Mouse (Mus musculus) embryonic facial prominence, embryonic 13.5 days (tissue): Measurements from ENCODE around the gene Nms. TPM values are rescaled to one million over a fixed set of nuclear protein-coding genes. Genes with fewer than 3 reads are reported as not detected.

Experiments
- polyA plus RNA-seq: library from polyadenylated mRNA; unstranded; fragments of >200 nt; fragmentation: Nextera tagmentation; extraction: Ambion mirVana; gene quantifications from 2 replicates; pipeline ENCODE4 v1.2.1, GENCODE M21; 2015

Gene Nms
- polyA plus RNA-seq, 1 experiment from 2014 or later = not detected

Other genes starting within 250 kb of the Nms start
- 2.2 and 3.1 TPM in 2 replicates for gene Lonrf2, start 102.4 kb upstream of the Nms start, polyA plus RNA-seq
- 13.1 and 14.3 TPM in 2 replicates for gene Chst10, start 41.0 kb upstream of the Nms start, polyA plus RNA-seq
- gene Pdcl3, start 46.5 kb downstream of the Nms start, polyA plus RNA-seq = 173 and 175 TPM in 2 replicates